ENCODE assay signal across 8 mouse cellular contexts in genomic region chr5:4757902-4758301, GRCm38 (mm10). TPM values are rescaled to one million over a fixed set of nuclear protein-coding genes. Genes with fewer than 3 reads are reported as not detected.
DNase-seq lines count a peak whose midpoint lies in the region; ATAC-seq and TF ChIP-seq lines count a peak whose summit lies in the region.

Gene Fzd1, minus strand, starts transcription at chr5:4758035.

- H3K9ac ChIP-seq in ES-E14 (ENCODE audit: insufficient read depth, low read depth, low read length, poor library complexity, severe bottlenecking), result peak within 1 kb of the TSS; percentile 64

- under 1% methylated on average over 33 of the region's 33 CpGs for WGBS in cerebellum, adult 2 months
- WGBS in lung, adult 2 months, result under 1% methylated on average over 33 of the region's 33 CpGs

- peak within 1 kb of the TSS; percentile 74 to 79 for H3K4me3 ChIP-seq in ES-E14 (ENCODE audit: insufficient read depth in 1 of 2, low read depth in 1 of 2, low read length in 2 of 2, poor library complexity in 1 of 2, severe bottlenecking in 1 of 2)
- H3K4me3 ChIP-seq in cerebellum, adult 2 months (replicated peaks; ENCODE audit: insufficient read depth, low read depth, low read length), result peak within 1 kb of the TSS; percentile 78
- H3K4me3 ChIP-seq in lung, adult 2 months (replicated peaks; ENCODE audit: extremely low read depth, low read depth, low read length), result peak within 1 kb of the TSS; percentile 78

- TF ChIP-seq CTCF in cerebellum, adult 2 months (IDR thresholded peaks at IDR 0.05; ENCODE audit: borderline replicate concordance, insufficient read depth, low read depth, low read length), result no peak
- no peak for TF ChIP-seq CTCF in lung, adult 2 months (IDR thresholded peaks at IDR 0.05; ENCODE audit: insufficient read depth, low read length)

- peak; percentile 71 for DNase-seq in ES-E14 (ENCODE audit: low read depth, low spot score)
- DNase-seq in cerebellum, adult 2 months, result peak; percentile 90 to 91
- DNase-seq in forelimb bud, embryonic 11.5 days (ENCODE audit: low read depth, low spot score), result peak; percentile 96
- peak; percentile 87 to 92 for DNase-seq in heart, postnatal 36 days
- peak; percentile 85 for DNase-seq in layer of hippocampus, adult 8-10 months (ENCODE audit: low spot score in 2 of 2)
- DNase-seq in lung, adult 2 months, result peak; percentile 91
- peak; percentile 26 for DNase-seq in thymus, postnatal 4 days

- in situ Hi-C loops in ES-E14 (cut with MboI; ENCODE audit: low sequenced_read_pairs in 2 of 2, unreplicated experiment in 2 of 2), result no loop called here

- H3K27ac ChIP-seq in ES-E14 (ENCODE audit: insufficient read depth, low read depth, low read length, poor library complexity, severe bottlenecking), result no peak within 1 kb of the TSS
- H3K27ac ChIP-seq in cerebellum, adult 2 months (ENCODE audit: insufficient read depth, low read length), result peak within 1 kb of the TSS; percentile 30; the same call in 1 of the 2 replicates

- peak; percentile 63; the same call in 1 of the 2 replicates for TF ChIP-seq POLR2A in cerebellum, adult 2 months (IDR thresholded peaks at IDR 0.05; ENCODE audit: borderline replicate concordance, insufficient read depth, low read length)
- TF ChIP-seq POLR2A in lung, adult 2 months (IDR thresholded peaks at IDR 0.05; ENCODE audit: borderline replicate concordance, extremely low read depth, low read depth, low read length), result peak; percentile 72

- H3K36me3 ChIP-seq in ES-E14 (ENCODE audit: control insufficient read depth, insufficient read depth, low read length, poor library complexity, severe bottlenecking), result no peaks in the 10 kb centered on the region

- H3K4me1 ChIP-seq in ES-E14 (ENCODE audit: control insufficient read depth in 2 of 2, insufficient read depth in 2 of 2, low read length in 2 of 2, poor library complexity in 1 of 2), result peaks cover 2% of the 10 kb centered on the region in 2 experiments; a peak in 1 of 4 replicates
- H3K4me1 ChIP-seq in cerebellum, adult 2 months (ENCODE audit: control insufficient read depth, insufficient read depth, low read length), result no peaks in the 10 kb centered on the region; the same call in 1 of the 2 replicates
- H3K4me1 ChIP-seq in lung, adult 2 months (ENCODE audit: control insufficient read depth, insufficient read depth, low read length), result peaks cover 2% of the 10 kb centered on the region; the same call in 1 of the 2 replicates

- no peaks in the 10 kb centered on the region for H3K27me3 ChIP-seq in cerebellum, adult 2 months (ENCODE audit: control insufficient read depth, insufficient read depth, low read length)

- no peaks in the 10 kb centered on the region for H3K9me3 ChIP-seq in ES-E14 (ENCODE audit: control insufficient read depth, insufficient read depth, low read depth, low read length)

- intact Hi-C loops in heart, postnatal 36 days (cut with DNase I), result loop anchor here (5.0 to 10.0 kb wide), 4 partner anchors 159 to 627 kb away; partner anchors contain the start of gene Mterf1b

- 0 out of 2 replicates have a peak, but pooled peaks have one; percentile 22 for ATAC-seq in neutrophil, adult 5-6 weeks (ENCODE audit: extremely low read depth, insufficient number of reproducible peaks, low FRiP score, poor library complexity, severe bottlenecking)

TF ChIP-seq in ES-E14, 5 proteins besides CTCF, POLR2A, EP300 and RAD21:
- no peak for TF ChIP-seq MAFK (IDR thresholded peaks at IDR 0.05; ENCODE audit: insufficient read depth, low read depth, low read length)
- no peak for TF ChIP-seq ZNF384 (IDR thresholded peaks at IDR 0.05; ENCODE audit: low read depth, low read length)
- no peak for TF ChIP-seq ZC3H11A (IDR thresholded peaks at IDR 0.05; ENCODE audit: borderline replicate concordance, low read depth, low read length)
- TF ChIP-seq HCFC1 (IDR thresholded peaks at IDR 0.05; ENCODE audit: borderline replicate concordance, insufficient read depth, low read length), result no peak
- no peak for TF ChIP-seq CHD2 (IDR thresholded peaks at IDR 0.05; ENCODE audit: low read depth, low read length)
TF ChIP-seq in ES-E14: peak in this region for 0.

RNA-seq across cellular contexts. Expression of gene Fzd1, which starts in this region (rescaled TPM):
- 2.7 and 3.5 TPM in 2 replicates for total RNA-seq in ES-E14 (2012; rRNA removed)
- 29.7 and 37.1 TPM in 2 replicates for polyA plus RNA-seq in cerebellum, adult 2 months (2012; rRNA removed)
- 10 to 100 TPM in 1 of 2 experiments, 1 to 10 TPM in 1; 8.9 to 10.8 TPM for total RNA-seq in heart, postnatal 36 days (2021)
- 1 to 10 TPM; 8.2 to 9.9 (median 8.5) TPM for total RNA-seq in layer of hippocampus, adult 8-10 months (2022)
- 54.6 and 63.6 TPM in 2 replicates for polyA plus RNA-seq in lung, adult 2 months (2012; rRNA removed)
- 0.12 and 0.35 TPM in 2 replicates for total RNA-seq in neutrophil, adult 5-6 weeks (2017)

Comparison
In these comparisons a context has a peak if more than half of its experiments do, and no peak if none do; other contexts are left out.
1. Peak in ATAC-seq in neutrophil, adult 5-6 weeks; RNA of the gene not detected or under 1 TPM.
2. DNase-seq: peak in every context shown above with its lines; median percentile 96 in forelimb bud, embryonic 11.5 days; 91 in lung, adult 2 months; 90 in cerebellum, adult 2 months; 90 in heart, postnatal 36 days; 85 in layer of hippocampus, adult 8-10 months; 71 in ES-E14; 26 in thymus, postnatal 4 days.